Mouse (Mus musculus) midbrain, postnatal 0 days (tissue): ENCODE results near the gene 1700029P11Rik. TPM values are rescaled to one million over a fixed set of nuclear protein-coding genes. Genes with fewer than 3 reads are reported as not detected.

Source experiments
- ATAC-seq: fragments of 200-750 bp; cut with Nextera tagmentation; 2 replicates; pipeline ENCODE4 v1.8.0; 2017; ENCODE audit warnings: moderate number of reproducible peaks, mild to moderate bottlenecking, moderate TSS enrichment, moderate library complexity; ENCODE audit not compliant: low FRiP score
- DNase-seq: peaks from one replicate; pipeline ENCODE4 v3.0.0-alpha.2; 2015; ENCODE audit warnings: low spot score
- H3K27ac ChIP-seq: fragments of 300-500 bp; sonication (generic); 2 replicates; pipeline ENCODE4 v1.5.1; 2014; ENCODE audit warnings: low read depth, mild to moderate bottlenecking, low read length, mixed read lengths
- H3K27me3 ChIP-seq: fragments of 300-500 bp; sonication (generic); 2 replicates; pipeline ENCODE4 v1.6.1; 2014; ENCODE audit warnings: low read length, control low read depth, mixed read lengths; ENCODE audit not compliant: insufficient read depth
- H3K36me3 ChIP-seq: fragments of 300-500 bp; sonication (generic); 2 replicates; pipeline ENCODE4 v1.6.1; 2014; ENCODE audit warnings: low read length, control low read depth, mixed read lengths; ENCODE audit not compliant: insufficient read depth
- H3K4me1 ChIP-seq: fragments of 300-500 bp; sonication (generic); 2 replicates; pipeline ENCODE4 v1.6.1; 2014; ENCODE audit warnings: mild to moderate bottlenecking, control low read depth, antibody characterized with exemption, low read length, mixed read lengths; ENCODE audit not compliant: insufficient read depth
- H3K4me2 ChIP-seq: fragments of 300-500 bp; sonication (generic); 2 replicates; pipeline ENCODE4 v1.6.1; 2014; ENCODE audit warnings: low read depth, mild to moderate bottlenecking, low read length, mixed read lengths; ENCODE audit not compliant: poor library complexity, severe bottlenecking
- H3K4me3 ChIP-seq: fragments of 300-500 bp; sonication (generic); 2 replicates; pipeline ENCODE4 v1.5.1; 2014; ENCODE audit warnings: low read depth, mild to moderate bottlenecking, low read length, moderate library complexity
- H3K9ac ChIP-seq: fragments of 300-500 bp; sonication (generic); replicated peaks from 2 replicates; pipeline ENCODE4 v1.6.1; 2014; ENCODE audit warnings: mild to moderate bottlenecking, low read length, moderate library complexity, mixed read lengths; ENCODE audit not compliant: poor library complexity, severe bottlenecking
- H3K9me3 ChIP-seq: fragments of 300-500 bp; sonication (generic); 2 replicates; pipeline ENCODE4 v1.6.1; 2016; ENCODE audit warnings: low read length, control low read depth
- CTCF ChIP-seq: IDR thresholded peaks from 2 replicates; pipeline ENCODE4 v1.5.1; 2016; ENCODE audit warnings: antibody characterized with exemption, mild to moderate bottlenecking
- WGBS: fragments of 180-500 bp; shearing (Covaris S2); extraction: QIAGEN DNeasy Blood & Tissue Kit; methylation state at CpG from one replicate; pipeline ENCODE4 v1.1.7; 2014; 5-methylcytosine and 5-hydroxymethylcytosine counted together
- polyA plus RNA-seq: library from polyadenylated mRNA; unstranded; fragments of >200 nt; fragmentation: Nextera tagmentation; extraction: Ambion mirVana; gene quantifications from 2 replicates; pipeline ENCODE4 v1.2.1, GENCODE M21; 2015
- total RNA-seq: library from RNA; depleted of rRNA; stranded (reverse); fragments of >200 nt; gene quantifications from 2 replicates; pipeline ENCODE4 v1.2.3, GENCODE M21; 2014; rRNA removed

The 1700029P11Rik gene
- total and polyA plus RNA-seq, 2 experiments from 2014 or later, result not detected

GRCm38 (mm10) chr15:82017461-82017860, 37.1 kb downstream of the 1700029P11Rik start:
- H3K9ac ChIP-seq, result no peak overlapping the region
- H3K4me2 ChIP-seq, result no peak overlapping the region
- no peak overlapping the region for H3K4me3 ChIP-seq
- H3K36me3 ChIP-seq, result peaks cover 2% of the 10 kb centered on the region
- no peak for TF ChIP-seq CTCF
- DNase-seq (no peak), ATAC-seq (no peak)
- H3K27ac ChIP-seq, result no peak overlapping the region
- H3K9me3 ChIP-seq, result no peaks in the 10 kb centered on the region
- 79% methylated on average over 4 of the region's 4 CpGs for whole genome bisulfite sequencing
- H3K4me1 ChIP-seq, result no peaks in the 10 kb centered on the region
- no peaks in the 10 kb centered on the region for H3K27me3 ChIP-seq

- 87% methylated on average over 3 of the region's 3 CpGs for WGBS
- no peak for TF ChIP-seq CTCF
Measured at GRCm38 (mm10) chr15:82019288-82019687, 38.9 kb downstream of the 1700029P11Rik start.

DNA sequence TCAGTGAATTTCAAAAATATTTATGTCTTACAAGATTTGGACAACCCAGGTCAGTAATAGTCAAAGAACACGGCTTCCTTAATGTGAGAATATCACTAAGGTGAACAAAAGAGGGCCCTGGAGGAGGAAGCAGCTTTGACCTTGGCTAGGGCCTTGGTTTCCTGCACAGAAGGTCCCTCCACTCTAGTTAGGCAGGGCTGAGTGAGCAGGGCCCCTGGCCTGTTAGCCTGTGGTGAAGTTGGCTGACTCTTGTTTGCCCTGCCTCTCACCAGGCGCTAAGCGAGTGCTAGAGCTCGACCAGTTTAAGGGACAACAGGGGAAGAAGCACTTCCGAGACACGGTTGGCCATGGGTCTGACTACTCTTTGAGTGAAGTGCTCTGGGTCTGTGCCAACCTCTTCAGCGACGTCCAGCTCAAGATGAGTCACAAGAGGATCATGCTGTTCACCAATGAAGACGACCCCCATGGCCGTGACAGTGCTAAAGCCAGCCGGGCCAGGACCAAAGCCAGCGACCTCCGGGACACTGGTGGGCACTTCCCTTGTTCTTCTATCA, 42.3 kb downstream of the 1700029P11Rik start:
- Histone ChIP-seq H3K27me3 (no peaks in the 10 kb centered on the region), H3K9me3 (no peaks in the 10 kb centered on the region)
- WGBS, result 88% methylated on average over 13 of the region's 13 CpGs

More at GRCm38 (mm10) chr15:82019288-82019687, 38.9 kb downstream of the 1700029P11Rik start:
- Histone ChIP-seq H3K36me3 (peaks cover 13% of the 10 kb centered on the region), H3K4me2 (no peak overlapping the region), H3K27me3 (no peaks in the 10 kb centered on the region), H3K27ac (no peak overlapping the region), H3K4me1 (no peaks in the 10 kb centered on the region), H3K9ac (no peak overlapping the region), H3K9me3 (no peaks in the 10 kb centered on the region), H3K4me3 (no peak overlapping the region)
- DNase-seq (no peak), ATAC-seq (no peak)

GRCm38 (mm10) chr15:82023965-82024635, 43.8 kb downstream of the 1700029P11Rik start:
- Histone ChIP-seq H3K9ac (no peak overlapping the region), H3K4me2 (no peak overlapping the region), H3K4me3 (no peak overlapping the region), H3K27me3 (no peaks in the 10 kb centered on the region), H3K9me3 (no peaks in the 10 kb centered on the region), H3K4me1 (no peaks in the 10 kb centered on the region), H3K27ac (no peak overlapping the region), H3K36me3 (peaks cover 45% of the 10 kb centered on the region)
- DNase-seq, result no peak
- 90% methylated on average over 6 of the region's 6 CpGs for WGBS
- no peak for TF ChIP-seq CTCF
- ATAC-seq, result no peak

More for the DNA sequence above, 42.3 kb downstream of the 1700029P11Rik start:
- Histone ChIP-seq H3K36me3 (peaks cover 38% of the 10 kb centered on the region), H3K4me3 (no peak overlapping the region), H3K9ac (no peak overlapping the region), H3K4me1 (no peaks in the 10 kb centered on the region), H3K27ac (no peak overlapping the region), H3K4me2 (no peak overlapping the region)
- no peak for DNase-seq
- TF ChIP-seq CTCF, result no peak
- no peak for ATAC-seq

GRCm38 (mm10) chr15:82027276-82027675, 46.9 kb downstream of the 1700029P11Rik start:
- H3K27ac ChIP-seq, result no peak overlapping the region
- no peak for DNase-seq
- WGBS, result 96% methylated on average over 7 of the region's 7 CpGs
- no peak overlapping the region for H3K4me2 ChIP-seq
- no peak for TF ChIP-seq CTCF
- H3K36me3 ChIP-seq, result peaks cover 65% of the 10 kb centered on the region
- ATAC-seq, result no peak
- H3K4me3 ChIP-seq, result no peak overlapping the region
- no peak overlapping the region for H3K9ac ChIP-seq
- no peaks in the 10 kb centered on the region for H3K9me3 ChIP-seq
- no peaks in the 10 kb centered on the region for H3K4me1 ChIP-seq
- no peaks in the 10 kb centered on the region for H3K27me3 ChIP-seq

GRCm38 (mm10) chr15:82027726-82028125, 47.4 kb downstream of the 1700029P11Rik start:
- H3K36me3 ChIP-seq, result peaks cover 60% of the 10 kb centered on the region

More at GRCm38 (mm10) chr15:82027726-82028125, 47.4 kb downstream of the 1700029P11Rik start:
- Histone ChIP-seq H3K27ac (no peak overlapping the region), H3K9me3 (no peaks in the 10 kb centered on the region), H3K4me2 (no peak overlapping the region), H3K4me3 (no peak overlapping the region), H3K9ac (no peak overlapping the region), H3K4me1 (no peaks in the 10 kb centered on the region), H3K27me3 (no peaks in the 10 kb centered on the region)
- 89% methylated on average over 7 of the region's 7 CpGs for WGBS
- no peak for TF ChIP-seq CTCF
- no peak for DNase-seq
- no peak for ATAC-seq

Other genes starting within 250 kb of the 1700029P11Rik start
- 147 and 154 TPM in 2 replicates for gene Zc3h7b, start 235.5 kb upstream of the 1700029P11Rik start, total RNA-seq
- gene Zc3h7b, start 235.5 kb upstream of the 1700029P11Rik start, polyA plus RNA-seq, result 43.9 TPM in 2 replicates
- gene Rangap1, start 235.0 kb upstream of the 1700029P11Rik start, total RNA-seq, result 154 and 183 TPM in 2 replicates
- 142 and 146 TPM in 2 replicates for gene Rangap1, start 235.0 kb upstream of the 1700029P11Rik start, polyA plus RNA-seq
- gene Tef, start 178.1 kb upstream of the 1700029P11Rik start, total RNA-seq, result 60.1 and 60.6 TPM in 2 replicates
- gene Tef, start 178.1 kb upstream of the 1700029P11Rik start, polyA plus RNA-seq, result 23.6 and 25.4 TPM in 2 replicates
- gene Tob2, start 121.7 kb upstream of the 1700029P11Rik start, total RNA-seq, result 10.9 and 15.4 TPM in 2 replicates
- 12.2 and 14.2 TPM in 2 replicates for gene Tob2, start 121.7 kb upstream of the 1700029P11Rik start, polyA plus RNA-seq
- 31.8 and 34.1 TPM in 2 replicates for gene Phf5a, start 108.6 kb upstream of the 1700029P11Rik start, total RNA-seq
- gene Phf5a, start 108.6 kb upstream of the 1700029P11Rik start, polyA plus RNA-seq, result 107 and 118 TPM in 2 replicates
- gene Aco2, start 108.2 kb upstream of the 1700029P11Rik start, total RNA-seq, result 380 and 412 TPM in 2 replicates
- 257 and 279 TPM in 2 replicates for gene Aco2, start 108.2 kb upstream of the 1700029P11Rik start, polyA plus RNA-seq
- 46.5 and 49.5 TPM in 2 replicates for gene Polr3h, start 54.3 kb upstream of the 1700029P11Rik start, total RNA-seq
- gene Polr3h, start 54.3 kb upstream of the 1700029P11Rik start, polyA plus RNA-seq, result 77.0 and 80.3 TPM in 2 replicates
- 172 and 196 TPM in 2 replicates for gene Csdc2, start 43.8 kb upstream of the 1700029P11Rik start, total RNA-seq
- gene Csdc2, start 43.8 kb upstream of the 1700029P11Rik start, polyA plus RNA-seq, result 323 and 327 TPM in 2 replicates
- 157 and 172 TPM in 2 replicates for gene Pmm1, start 19.6 kb upstream of the 1700029P11Rik start, total RNA-seq
- 122 and 134 TPM in 2 replicates for gene Pmm1, start 19.6 kb upstream of the 1700029P11Rik start, polyA plus RNA-seq
- 25.6 and 28.3 TPM in 2 replicates for gene Xrcc6, start 7.3 kb downstream of the 1700029P11Rik start, total RNA-seq
- gene Xrcc6, start 7.3 kb downstream of the 1700029P11Rik start, polyA plus RNA-seq, result 23.2 and 28.2 TPM in 2 replicates
- gene Desi1, start 53.3 kb downstream of the 1700029P11Rik start, total RNA-seq, result 26.9 and 31.2 TPM in 2 replicates
- gene Desi1, start 53.3 kb downstream of the 1700029P11Rik start, polyA plus RNA-seq, result 43.9 and 45.7 TPM in 2 replicates
- 174 and 179 TPM in 2 replicates for gene Snu13, start 67.1 kb downstream of the 1700029P11Rik start, total RNA-seq
- 242 and 274 TPM in 2 replicates for gene Snu13, start 67.1 kb downstream of the 1700029P11Rik start, polyA plus RNA-seq
- 0.05 TPM in 1 of 2 replicates, not detected in the other for gene 4930407I10Rik, start 78.6 kb downstream of the 1700029P11Rik start, total RNA-seq
- not detected in 2 replicates for gene 4930407I10Rik, start 78.6 kb downstream of the 1700029P11Rik start, polyA plus RNA-seq
- not detected in 2 replicates for gene Mei1, start 89.5 kb downstream of the 1700029P11Rik start, total RNA-seq
- gene Mei1, start 89.5 kb downstream of the 1700029P11Rik start, polyA plus RNA-seq, result 0.12 and 0.16 TPM in 2 replicates
- gene Ccdc134, start 147.4 kb downstream of the 1700029P11Rik start, total RNA-seq, result 8.4 and 8.7 TPM in 2 replicates
- gene Ccdc134, start 147.4 kb downstream of the 1700029P11Rik start, polyA plus RNA-seq, result 6.9 and 7.7 TPM in 2 replicates
- 204 and 245 TPM in 2 replicates for gene Srebf2, start 166.6 kb downstream of the 1700029P11Rik start, total RNA-seq
- gene Srebf2, start 166.6 kb downstream of the 1700029P11Rik start, polyA plus RNA-seq, result 141 and 150 TPM in 2 replicates
- 6.5 and 7.6 TPM in 2 replicates for gene Shisa8, start 232.3 kb downstream of the 1700029P11Rik start, total RNA-seq
- gene Shisa8, start 232.3 kb downstream of the 1700029P11Rik start, polyA plus RNA-seq, result 1.6 and 2.2 TPM in 2 replicates
- 0.94 and 2.1 TPM in 2 replicates for gene Tnfrsf13c, start 243.8 kb downstream of the 1700029P11Rik start, total RNA-seq
- 0.18 and 0.27 TPM in 2 replicates for gene Tnfrsf13c, start 243.8 kb downstream of the 1700029P11Rik start, polyA plus RNA-seq